Mouse (Mus musculus): ENCODE measurements around the gene Sipa1l1. TPM values are rescaled to one million over a fixed set of nuclear protein-coding genes. Genes with fewer than 3 reads are reported as not detected.

Gene Sipa1l1
- total RNA-seq, 1 experiment, result 31.8 TPM

GRCm38 (mm10) chr12:82165651-82166050 is 3.5 kb upstream of the Sipa1l1 start:
- in situ Hi-C loops (cut with MboI; ENCODE audit: low sequenced_read_pairs in 2 of 2, unreplicated experiment in 2 of 2), result no loop called here
- H3K4me3 ChIP-seq (ENCODE audit: insufficient read depth in 1 of 2, low read depth in 1 of 2, low read length in 2 of 2, poor library complexity in 1 of 2, severe bottlenecking in 1 of 2), result no peak overlapping the region; a peak in 1 of 4 replicates
- no peak for TF ChIP-seq CHD2 (IDR thresholded peaks at IDR 0.05; ENCODE audit: low read depth, low read length)
- no peak for TF ChIP-seq HCFC1 (IDR thresholded peaks at IDR 0.05; ENCODE audit: borderline replicate concordance, insufficient read depth, low read length)
- TF ChIP-seq ZNF384 (IDR thresholded peaks at IDR 0.05; ENCODE audit: low read depth, low read length), result no peak
- TF ChIP-seq MAFK (IDR thresholded peaks at IDR 0.05; ENCODE audit: insufficient read depth, low read depth, low read length), result no peak
- no peak for TF ChIP-seq ZC3H11A (IDR thresholded peaks at IDR 0.05; ENCODE audit: borderline replicate concordance, low read depth, low read length)
- no peak for DNase-seq (ENCODE audit: low read depth, low spot score)
- H3K27ac ChIP-seq (ENCODE audit: insufficient read depth, low read depth, low read length, poor library complexity, severe bottlenecking), result no peak overlapping the region
- no peak overlapping the region for H3K9ac ChIP-seq (ENCODE audit: insufficient read depth, low read depth, low read length, poor library complexity, severe bottlenecking)
- H3K4me1 ChIP-seq (ENCODE audit: control insufficient read depth in 2 of 2, insufficient read depth in 2 of 2, low read length in 2 of 2, poor library complexity in 1 of 2), result peaks cover 0 to 4% of the 10 kb centered on the region in 2 experiments; a peak in 1 of 4 replicates
- no peaks in the 10 kb centered on the region for H3K36me3 ChIP-seq (ENCODE audit: control insufficient read depth, insufficient read depth, low read length, poor library complexity, severe bottlenecking)
- no peaks in the 10 kb centered on the region for H3K9me3 ChIP-seq (ENCODE audit: control insufficient read depth, insufficient read depth, low read depth, low read length)

GRCm38 (mm10) chr12:82166101-82166571 is 3.0 kb upstream of the Sipa1l1 start:
- Histone ChIP-seq H3K9me3 (ENCODE audit: control insufficient read depth, insufficient read depth, low read depth, low read length) (no peaks in the 10 kb centered on the region), H3K4me1 (ENCODE audit: control insufficient read depth in 2 of 2, insufficient read depth in 2 of 2, low read length in 2 of 2, poor library complexity in 1 of 2) (peaks cover 0 to 4% of the 10 kb centered on the region in 2 experiments; a peak in 1 of 4 replicates), H3K27ac (ENCODE audit: insufficient read depth, low read depth, low read length, poor library complexity, severe bottlenecking) (no peak overlapping the region), H3K9ac (ENCODE audit: insufficient read depth, low read depth, low read length, poor library complexity, severe bottlenecking) (no peak overlapping the region), H3K36me3 (ENCODE audit: control insufficient read depth, insufficient read depth, low read length, poor library complexity, severe bottlenecking) (no peaks in the 10 kb centered on the region), H3K4me3 (ENCODE audit: insufficient read depth in 1 of 2, low read depth in 1 of 2, low read length in 2 of 2, poor library complexity in 1 of 2, severe bottlenecking in 1 of 2) (peak overlapping the region in 1 of 2 experiments; percentile 7; a peak in 2 of 4 replicates)
- peak; percentile 66 for DNase-seq (ENCODE audit: low read depth, low spot score)
- TF ChIP-seq ZNF384 (IDR thresholded peaks at IDR 0.05; ENCODE audit: low read depth, low read length), result no peak
- TF ChIP-seq HCFC1 (IDR thresholded peaks at IDR 0.05; ENCODE audit: borderline replicate concordance, insufficient read depth, low read length), result no peak
- TF ChIP-seq CHD2 (IDR thresholded peaks at IDR 0.05; ENCODE audit: low read depth, low read length), result no peak
- no peak for TF ChIP-seq ZC3H11A (IDR thresholded peaks at IDR 0.05; ENCODE audit: borderline replicate concordance, low read depth, low read length)
- TF ChIP-seq MAFK (IDR thresholded peaks at IDR 0.05; ENCODE audit: insufficient read depth, low read depth, low read length), result no peak
- in situ Hi-C loops (cut with MboI; ENCODE audit: low sequenced_read_pairs in 2 of 2, unreplicated experiment in 2 of 2), result no loop called here

- H3K36me3 ChIP-seq (ENCODE audit: control insufficient read depth, insufficient read depth, low read length, poor library complexity, severe bottlenecking), result no peaks in the 10 kb centered on the region
- peaks cover 0 to 4% of the 10 kb centered on the region in 2 experiments; a peak in 1 of 4 replicates for H3K4me1 ChIP-seq (ENCODE audit: control insufficient read depth in 2 of 2, insufficient read depth in 2 of 2, low read length in 2 of 2, poor library complexity in 1 of 2)
- in situ Hi-C loops (cut with MboI; ENCODE audit: low sequenced_read_pairs in 2 of 2, unreplicated experiment in 2 of 2), result no loop called here
- H3K27ac ChIP-seq (ENCODE audit: insufficient read depth, low read depth, low read length, poor library complexity, severe bottlenecking), result peak overlapping the region; percentile 45
- no peak for DNase-seq (ENCODE audit: low read depth, low spot score)
- TF ChIP-seq HCFC1 (IDR thresholded peaks at IDR 0.05; ENCODE audit: borderline replicate concordance, insufficient read depth, low read length), result no peak
- TF ChIP-seq ZNF384 (IDR thresholded peaks at IDR 0.05; ENCODE audit: low read depth, low read length), result no peak
- TF ChIP-seq MAFK (IDR thresholded peaks at IDR 0.05; ENCODE audit: insufficient read depth, low read depth, low read length), result no peak
- no peak for TF ChIP-seq CHD2 (IDR thresholded peaks at IDR 0.05; ENCODE audit: low read depth, low read length)
- TF ChIP-seq ZC3H11A (IDR thresholded peaks at IDR 0.05; ENCODE audit: borderline replicate concordance, low read depth, low read length), result no peak
- H3K4me3 ChIP-seq (ENCODE audit: insufficient read depth in 1 of 2, low read depth in 1 of 2, low read length in 2 of 2, poor library complexity in 1 of 2, severe bottlenecking in 1 of 2), result peak overlapping the region; percentile 83 to 92
- no peaks in the 10 kb centered on the region for H3K9me3 ChIP-seq (ENCODE audit: control insufficient read depth, insufficient read depth, low read depth, low read length)
- peak overlapping the region; percentile 85 for H3K9ac ChIP-seq (ENCODE audit: insufficient read depth, low read depth, low read length, poor library complexity, severe bottlenecking)
Measured at GRCm38 (mm10) chr12:82169571-82170431, 681 bp downstream of the Sipa1l1 start.

GRCm38 (mm10) chr12:82170461-82171279 is 1.6 kb downstream of the Sipa1l1 start:
- in situ Hi-C loops (cut with MboI; ENCODE audit: low sequenced_read_pairs in 2 of 2, unreplicated experiment in 2 of 2), result no loop called here
- Histone ChIP-seq H3K27ac (ENCODE audit: insufficient read depth, low read depth, low read length, poor library complexity, severe bottlenecking) (no peak overlapping the region), H3K9me3 (ENCODE audit: control insufficient read depth, insufficient read depth, low read depth, low read length) (no peaks in the 10 kb centered on the region), H3K36me3 (ENCODE audit: control insufficient read depth, insufficient read depth, low read length, poor library complexity, severe bottlenecking) (no peaks in the 10 kb centered on the region), H3K4me3 (ENCODE audit: insufficient read depth in 1 of 2, low read depth in 1 of 2, low read length in 2 of 2, poor library complexity in 1 of 2, severe bottlenecking in 1 of 2) (peak overlapping the region; percentile 83 to 92), H3K4me1 (ENCODE audit: control insufficient read depth in 2 of 2, insufficient read depth in 2 of 2, low read length in 2 of 2, poor library complexity in 1 of 2) (0 out of 4 replicates have a peak, but pooled peaks cover 0 to under 1% of the 10 kb centered on the region in 2 experiments), H3K9ac (ENCODE audit: insufficient read depth, low read depth, low read length, poor library complexity, severe bottlenecking) (peak overlapping the region; percentile 85)
- DNase-seq (ENCODE audit: low read depth, low spot score), result no peak
- TF ChIP-seq MAFK (IDR thresholded peaks at IDR 0.05; ENCODE audit: insufficient read depth, low read depth, low read length) (no peak), ZNF384 (IDR thresholded peaks at IDR 0.05; ENCODE audit: low read depth, low read length) (no peak), HCFC1 (IDR thresholded peaks at IDR 0.05; ENCODE audit: borderline replicate concordance, insufficient read depth, low read length) (no peak), CHD2 (IDR thresholded peaks at IDR 0.05; ENCODE audit: low read depth, low read length) (no peak), ZC3H11A (IDR thresholded peaks at IDR 0.05; ENCODE audit: borderline replicate concordance, low read depth, low read length) (no peak)

Measured in ES-E14 (cell line).